Mouse (Mus musculus) midbrain, embryonic 14.5 days (tissue): ENCODE data around the gene Lhfpl2. TPM values are rescaled to one million over a fixed set of nuclear protein-coding genes. Genes with fewer than 3 reads are reported as not detected.

Source experiments
- ATAC-seq: fragments of 200-750 bp; cut with Nextera tagmentation; 2 replicates; pipeline ENCODE4 v1.8.0; 2017; ENCODE audit warnings: moderate number of reproducible peaks, moderate library complexity; ENCODE audit not compliant: low FRiP score, low TSS enrichment
- DNase-seq: peaks from one replicate; pipeline ENCODE4 v3.0.0-alpha.2; 2015
- H3K27ac ChIP-seq: fragments of 300-500 bp; sonication (generic); replicated peaks from 2 replicates; pipeline ENCODE4 v1.5.1; 2014; ENCODE audit warnings: mild to moderate bottlenecking, low read depth, low read length, moderate library complexity
- H3K27me3 ChIP-seq: fragments of 300-500 bp; sonication (generic); 2 replicates; pipeline ENCODE4 v1.6.1; 2014; ENCODE audit warnings: low read length, control low read depth, mixed read lengths; ENCODE audit not compliant: control insufficient read depth, insufficient read depth
- H3K36me3 ChIP-seq: fragments of 300-500 bp; sonication (generic); 2 replicates; pipeline ENCODE4 v1.6.1; 2014; ENCODE audit warnings: low read length, control low read depth; ENCODE audit not compliant: control insufficient read depth, insufficient read depth
- H3K4me1 ChIP-seq: fragments of 300-500 bp; sonication (generic); 2 replicates; pipeline ENCODE4 v1.6.1; 2014; ENCODE audit warnings: mild to moderate bottlenecking, antibody characterized with exemption, low read length, control low read depth; ENCODE audit not compliant: control insufficient read depth, insufficient read depth
- H3K4me2 ChIP-seq: fragments of 300-500 bp; sonication (generic); 2 replicates; pipeline ENCODE4 v1.6.1; 2014; ENCODE audit warnings: mild to moderate bottlenecking, low read length, moderate library complexity
- H3K4me3 ChIP-seq: fragments of 300-500 bp; sonication (generic); replicated peaks from 2 replicates; pipeline ENCODE4 v1.5.1; 2014; ENCODE audit warnings: low read depth, low read length
- H3K9ac ChIP-seq: fragments of 300-500 bp; sonication (generic); replicated peaks from 2 replicates; pipeline ENCODE4 v1.6.1; 2014; ENCODE audit warnings: mild to moderate bottlenecking, low read length, moderate library complexity
- H3K9me3 ChIP-seq: fragments of 300-500 bp; sonication (generic); 2 replicates; pipeline ENCODE4 v1.6.1; 2016; ENCODE audit warnings: low read length, control low read depth, mixed read lengths; ENCODE audit not compliant: control insufficient read depth
- WGBS: fragments of 180-500 bp; shearing (Covaris S2); extraction: QIAGEN DNeasy Blood & Tissue Kit; methylation state at CpG from one replicate; pipeline ENCODE4 v1.1.7; 2014; 5-methylcytosine and 5-hydroxymethylcytosine counted together
- polyA plus RNA-seq: library from polyadenylated mRNA; unstranded; fragments of >200 nt; fragmentation: Nextera tagmentation; extraction: Ambion mirVana; gene quantifications from 2 replicates; pipeline ENCODE4 v1.2.1, GENCODE M21; 2014

Lhfpl2 gene
- polyA plus RNA-seq, 1 experiment from 2014 or later, result 14.2 TPM

GRCm38 (mm10) chr13:94070927-94071326 lies 13.3 kb downstream of the Lhfpl2 start:
- DNase-seq, result no peak
- Histone ChIP-seq H3K9ac (no peak overlapping the region), H3K27ac (no peak overlapping the region), H3K4me3 (no peak overlapping the region), H3K27me3 (0 out of 2 replicates have a peak, but pooled peaks cover 3% of the 10 kb centered on the region), H3K4me2 (no peak overlapping the region), H3K36me3 (no peaks in the 10 kb centered on the region), H3K9me3 (no peaks in the 10 kb centered on the region), H3K4me1 (peaks cover 8% of the 10 kb centered on the region; the same call in 1 of the 2 replicates)
- WGBS, result 88% methylated on average over 3 of the region's 3 CpGs
- no peak for ATAC-seq

- no peak for DNase-seq
- H3K4me1 ChIP-seq, result peaks cover 15% of the 10 kb centered on the region
- no peak overlapping the region for H3K4me2 ChIP-seq
- H3K9ac ChIP-seq, result no peak overlapping the region
- H3K36me3 ChIP-seq, result no peaks in the 10 kb centered on the region
- no peak overlapping the region for H3K27ac ChIP-seq
- no peak for ATAC-seq
- 64% methylated on average over 9 of the region's 9 CpGs for WGBS
- 0 out of 2 replicates have a peak, but pooled peaks cover 3% of the 10 kb centered on the region for H3K27me3 ChIP-seq
- H3K9me3 ChIP-seq, result no peaks in the 10 kb centered on the region
- H3K4me3 ChIP-seq, result no peak overlapping the region
Measured at GRCm38 (mm10) chr13:94073046-94073715, 15.6 kb downstream of the Lhfpl2 start.

GRCm38 (mm10) chr13:94073716-94074115 lies 16.1 kb downstream of the Lhfpl2 start:
- Histone ChIP-seq H3K9ac (no peak overlapping the region), H3K4me3 (no peak overlapping the region), H3K9me3 (no peaks in the 10 kb centered on the region), H3K4me1 (peaks cover 15% of the 10 kb centered on the region), H3K27me3 (0 out of 2 replicates have a peak, but pooled peaks cover 3% of the 10 kb centered on the region), H3K36me3 (no peaks in the 10 kb centered on the region), H3K27ac (no peak overlapping the region), H3K4me2 (no peak overlapping the region)
- no peak for DNase-seq
- 66% methylated on average over 5 of the region's 5 CpGs for WGBS
- ATAC-seq, result no peak

- H3K9me3 ChIP-seq, result no peaks in the 10 kb centered on the region
- DNase-seq (no peak), ATAC-seq (no peak)
- H3K4me1 ChIP-seq, result peaks cover 15% of the 10 kb centered on the region
- no peak overlapping the region for H3K4me2 ChIP-seq
- 82% methylated on average over 1 of the region's 1 CpGs for WGBS
- H3K9ac ChIP-seq, result no peak overlapping the region
- no peaks in the 10 kb centered on the region for H3K36me3 ChIP-seq
- H3K4me3 ChIP-seq, result no peak overlapping the region
- 0 out of 2 replicates have a peak, but pooled peaks cover 3% of the 10 kb centered on the region for H3K27me3 ChIP-seq
- no peak overlapping the region for H3K27ac ChIP-seq
Measured at GRCm38 (mm10) chr13:94075181-94075580, 17.6 kb downstream of the Lhfpl2 start.

GRCm38 (mm10) chr13:94077136-94078018 lies 19.8 kb downstream of the Lhfpl2 start:
- no peaks in the 10 kb centered on the region for H3K27me3 ChIP-seq
- no peaks in the 10 kb centered on the region for H3K9me3 ChIP-seq
- no peak overlapping the region for H3K4me3 ChIP-seq
- peaks cover 15% of the 10 kb centered on the region for H3K4me1 ChIP-seq
- H3K9ac ChIP-seq, result no peak overlapping the region
- H3K27ac ChIP-seq, result no peak overlapping the region
- H3K36me3 ChIP-seq, result no peaks in the 10 kb centered on the region
- 29% methylated on average over 14 of the region's 14 CpGs for WGBS
- ATAC-seq (0 out of 2 replicates have a peak, but pooled peaks have one; percentile 24), DNase-seq (peak; percentile 66)
- H3K4me2 ChIP-seq, result no peak overlapping the region

GRCm38 (mm10) chr13:94083196-94083595 lies 25.6 kb downstream of the Lhfpl2 start:
- ATAC-seq (no peak), DNase-seq (no peak)
- Histone ChIP-seq H3K36me3 (no peaks in the 10 kb centered on the region), H3K27me3 (no peaks in the 10 kb centered on the region), H3K4me2 (no peak overlapping the region), H3K4me1 (no peaks in the 10 kb centered on the region), H3K9me3 (no peaks in the 10 kb centered on the region), H3K4me3 (no peak overlapping the region), H3K27ac (no peak overlapping the region), H3K9ac (no peak overlapping the region)
- WGBS, result 49% methylated on average over 8 of the region's 8 CpGs

GRCm38 (mm10) chr13:94084220-94085126 lies 26.9 kb downstream of the Lhfpl2 start:
- H3K4me1 ChIP-seq, result no peaks in the 10 kb centered on the region
- ATAC-seq (no peak), DNase-seq (no peak)
- H3K9ac ChIP-seq, result no peak overlapping the region
- H3K36me3 ChIP-seq, result no peaks in the 10 kb centered on the region
- H3K27me3 ChIP-seq, result no peaks in the 10 kb centered on the region
- no peak overlapping the region for H3K4me3 ChIP-seq
- 78% methylated on average over 15 of the region's 15 CpGs for WGBS
- no peak overlapping the region for H3K4me2 ChIP-seq
- no peak overlapping the region for H3K27ac ChIP-seq
- no peaks in the 10 kb centered on the region for H3K9me3 ChIP-seq

- Histone ChIP-seq H3K27me3 (no peaks in the 10 kb centered on the region), H3K4me1 (no peaks in the 10 kb centered on the region), H3K9me3 (no peaks in the 10 kb centered on the region), H3K27ac (no peak overlapping the region), H3K4me3 (no peak overlapping the region), H3K36me3 (no peaks in the 10 kb centered on the region), H3K9ac (no peak overlapping the region), H3K4me2 (no peak overlapping the region)
- ATAC-seq (no peak), DNase-seq (no peak)
- WGBS, result 93% methylated on average over 12 of the region's 12 CpGs
Measured at GRCm38 (mm10) chr13:94086090-94086808, 28.7 kb downstream of the Lhfpl2 start.
